Mouse (Mus musculus) kidney, postnatal 0 days (tissue): ENCODE results near the gene Smarca4. TPM values are rescaled to one million over a fixed set of nuclear protein-coding genes. Genes with fewer than 3 reads are reported as not detected.

Source experiments
- ATAC-seq: fragments of 200-750 bp; cut with Nextera tagmentation; replicated peaks from 2 replicates; pipeline ENCODE4 v1.8.0; 2017; ENCODE audit warnings: low read depth, moderate number of reproducible peaks, moderate TSS enrichment, moderate library complexity; ENCODE audit not compliant: low FRiP score
- DNase-seq: peaks from one replicate; pipeline ENCODE4 v3.0.0-alpha.2; 2016; ENCODE audit warnings: low spot score
- H3K27ac ChIP-seq: fragments of 300-500 bp; sonication (generic); 2 replicates; pipeline ENCODE4 v1.5.1; 2014; ENCODE audit warnings: mild to moderate bottlenecking
- H3K27me3 ChIP-seq: fragments of 300-500 bp; sonication (generic); 2 replicates; pipeline ENCODE4 v1.6.1; 2014; ENCODE audit warnings: low read length, mixed read lengths; ENCODE audit not compliant: insufficient read depth
- H3K36me3 ChIP-seq: fragments of 300-500 bp; sonication (generic); 2 replicates; pipeline ENCODE4 v1.6.1; 2014; ENCODE audit warnings: low read length, mixed read lengths; ENCODE audit not compliant: insufficient read depth
- H3K4me1 ChIP-seq: fragments of 300-500 bp; sonication (generic); replicated peaks from 2 replicates; pipeline ENCODE4 v1.6.1; 2014; ENCODE audit warnings: antibody characterized with exemption, low read length, mixed read lengths; ENCODE audit not compliant: insufficient read depth
- H3K4me2 ChIP-seq: fragments of 300-500 bp; sonication (generic); 2 replicates; pipeline ENCODE4 v1.6.1; 2014; ENCODE audit warnings: mild to moderate bottlenecking, low read length, moderate library complexity, mixed read lengths
- H3K4me3 ChIP-seq: fragments of 300-500 bp; sonication (generic); replicated peaks from 2 replicates; pipeline ENCODE4 v1.5.1; 2014; ENCODE audit warnings: low read depth, low read length
- H3K9ac ChIP-seq: fragments of 300-500 bp; sonication (generic); 2 replicates; pipeline ENCODE4 v1.6.1; 2014; ENCODE audit warnings: low read depth, low read length
- H3K9me3 ChIP-seq: fragments of 300-500 bp; sonication (generic); replicated peaks from 2 replicates; pipeline ENCODE4 v1.6.1; 2016; ENCODE audit warnings: low read length, inconsistent platforms, mixed read lengths
- CTCF ChIP-seq: IDR thresholded peaks from 2 replicates; pipeline ENCODE4 v1.5.1; 2016; ENCODE audit warnings: antibody characterized with exemption, low read depth, mild to moderate bottlenecking, moderate library complexity
- whole genome bisulfite sequencing: fragments of 180-500 bp; shearing (Covaris S2); extraction: QIAGEN DNeasy Blood & Tissue Kit; methylation state at CpG from one replicate; pipeline ENCODE4 v1.1.7; 2014; 5-methylcytosine and 5-hydroxymethylcytosine counted together
- polyA plus RNA-seq: library from polyadenylated mRNA; unstranded; fragments of >200 nt; fragmentation: Nextera tagmentation; extraction: Ambion mirVana; gene quantifications from 2 replicates; pipeline ENCODE4 v1.2.1, GENCODE M21; 2015

The Smarca4 gene
- polyA plus RNA-seq, 1 experiment from 2014 or later: 41.7 TPM

- 92% methylated on average over 10 of the region's 10 CpGs for WGBS
- Histone ChIP-seq H3K27me3 (no peaks in the 10 kb centered on the region), H3K36me3 (peaks cover 77% of the 10 kb centered on the region), H3K27ac (no peak overlapping the region), H3K9me3 (no peaks in the 10 kb centered on the region), H3K4me2 (no peak overlapping the region), H3K9ac (no peak overlapping the region), H3K4me3 (no peak overlapping the region), H3K4me1 (no peaks in the 10 kb centered on the region)
- TF ChIP-seq CTCF: no peak
- DNase-seq (no peak), ATAC-seq (0 out of 2 replicates have a peak, but pooled peaks have one; percentile 9)
Measured at GRCm38 (mm10) chr9:21737188-21737587, 121.2 kb downstream of the Smarca4 start.

- H3K9ac ChIP-seq: no peak overlapping the region
- no peak overlapping the region for H3K4me3 ChIP-seq
- no peaks in the 10 kb centered on the region for H3K9me3 ChIP-seq
- H3K36me3 ChIP-seq: peaks cover 73% of the 10 kb centered on the region
- TF ChIP-seq CTCF: no peak
- ATAC-seq (no peak), DNase-seq (no peak)
- H3K4me2 ChIP-seq: no peak overlapping the region
- no peaks in the 10 kb centered on the region for H3K4me1 ChIP-seq
- H3K27ac ChIP-seq: no peak overlapping the region
- H3K27me3 ChIP-seq: no peaks in the 10 kb centered on the region
- 90% methylated on average over 7 of the region's 7 CpGs for WGBS
Measured at GRCm38 (mm10) chr9:21738776-21739175, 122.8 kb downstream of the Smarca4 start.

- peaks cover 74% of the 10 kb centered on the region for H3K36me3 ChIP-seq
- no peaks in the 10 kb centered on the region for H3K9me3 ChIP-seq
- H3K9ac ChIP-seq: no peak overlapping the region
- 93% methylated on average over 14 of the region's 14 CpGs for WGBS
- H3K27ac ChIP-seq: no peak overlapping the region
- DNase-seq: no peak
- no peaks in the 10 kb centered on the region for H3K27me3 ChIP-seq
- no peak for TF ChIP-seq CTCF
- H3K4me3 ChIP-seq: no peak overlapping the region
- no peak overlapping the region for H3K4me2 ChIP-seq
- H3K4me1 ChIP-seq: no peaks in the 10 kb centered on the region
- ATAC-seq: no peak
Measured at GRCm38 (mm10) chr9:21740427-21740826, 124.5 kb downstream of the Smarca4 start.

GRCm38 (mm10) chr9:21741514-21741913, 125.5 kb downstream of the Smarca4 start:
- Histone ChIP-seq H3K4me1 (no peaks in the 10 kb centered on the region), H3K4me3 (no peak overlapping the region), H3K9me3 (no peaks in the 10 kb centered on the region), H3K4me2 (no peak overlapping the region), H3K27me3 (no peaks in the 10 kb centered on the region), H3K9ac (no peak overlapping the region), H3K36me3 (peaks cover 79% of the 10 kb centered on the region), H3K27ac (no peak overlapping the region)
- WGBS: 96% methylated on average over 11 of the region's 11 CpGs
- TF ChIP-seq CTCF: no peak
- DNase-seq: no peak
- no peak for ATAC-seq

- no peak for ATAC-seq
- H3K27ac ChIP-seq: no peak overlapping the region
- H3K27me3 ChIP-seq: no peaks in the 10 kb centered on the region
- WGBS: 82% methylated on average over 3 of the region's 3 CpGs
- H3K36me3 ChIP-seq: peaks cover 39% of the 10 kb centered on the region
- no peaks in the 10 kb centered on the region for H3K9me3 ChIP-seq
- no peak for TF ChIP-seq CTCF
- no peak overlapping the region for H3K4me3 ChIP-seq
- H3K4me1 ChIP-seq: 0 out of 2 replicates have a peak, but pooled peaks cover 3% of the 10 kb centered on the region
- no peak overlapping the region for H3K9ac ChIP-seq
- no peak for DNase-seq
- no peak overlapping the region for H3K4me2 ChIP-seq
Measured at GRCm38 (mm10) chr9:21747238-21747774, 131.3 kb downstream of the Smarca4 start.

- no peak overlapping the region for H3K27ac ChIP-seq
- peaks cover 33% of the 10 kb centered on the region for H3K36me3 ChIP-seq
- ATAC-seq (no peak), DNase-seq (peak; percentile 60)
- no peak overlapping the region for H3K4me2 ChIP-seq
- no peak overlapping the region for H3K4me3 ChIP-seq
- H3K27me3 ChIP-seq: no peaks in the 10 kb centered on the region
- no peak overlapping the region for H3K9ac ChIP-seq
- TF ChIP-seq CTCF: no peak
- H3K9me3 ChIP-seq: no peaks in the 10 kb centered on the region
- 0 out of 2 replicates have a peak, but pooled peaks cover 7% of the 10 kb centered on the region for H3K4me1 ChIP-seq
- WGBS: 37% methylated on average over 7 of the region's 7 CpGs
Measured at GRCm38 (mm10) chr9:21748033-21748432, 132.1 kb downstream of the Smarca4 start.

GRCm38 (mm10) chr9:21748491-21748890, 132.5 kb downstream of the Smarca4 start:
- DNase-seq (no peak), ATAC-seq (no peak)
- Histone ChIP-seq H3K4me1 (0 out of 2 replicates have a peak, but pooled peaks cover 7% of the 10 kb centered on the region), H3K36me3 (peaks cover 32% of the 10 kb centered on the region), H3K9me3 (no peaks in the 10 kb centered on the region), H3K4me2 (no peak overlapping the region), H3K27ac (no peak overlapping the region), H3K9ac (no peak overlapping the region), H3K27me3 (no peaks in the 10 kb centered on the region), H3K4me3 (no peak overlapping the region)
- WGBS: 73% methylated on average over 10 of the region's 10 CpGs
- TF ChIP-seq CTCF: no peak
